Mouse (Mus musculus) midbrain, postnatal 0 days (tissue): Measurements from ENCODE around the gene Card14. TPM values are rescaled to one million over a fixed set of nuclear protein-coding genes. Genes with fewer than 3 reads are reported as not detected.

Experiments used
- ATAC-seq: fragments of 200-750 bp; cut with Nextera tagmentation; 2 replicates; pipeline ENCODE4 v1.8.0; 2017; ENCODE audit warnings: moderate number of reproducible peaks, mild to moderate bottlenecking, moderate TSS enrichment, moderate library complexity; ENCODE audit not compliant: low FRiP score
- DNase-seq: peaks from one replicate; pipeline ENCODE4 v3.0.0-alpha.2; 2015; ENCODE audit warnings: low spot score
- H3K27ac ChIP-seq: fragments of 300-500 bp; sonication (generic); 2 replicates; pipeline ENCODE4 v1.5.1; 2014; ENCODE audit warnings: low read depth, mild to moderate bottlenecking, low read length, mixed read lengths
- H3K27me3 ChIP-seq: fragments of 300-500 bp; sonication (generic); 2 replicates; pipeline ENCODE4 v1.6.1; 2014; ENCODE audit warnings: low read length, control low read depth, mixed read lengths; ENCODE audit not compliant: insufficient read depth
- H3K36me3 ChIP-seq: fragments of 300-500 bp; sonication (generic); 2 replicates; pipeline ENCODE4 v1.6.1; 2014; ENCODE audit warnings: low read length, control low read depth, mixed read lengths; ENCODE audit not compliant: insufficient read depth
- H3K4me1 ChIP-seq: fragments of 300-500 bp; sonication (generic); 2 replicates; pipeline ENCODE4 v1.6.1; 2014; ENCODE audit warnings: mild to moderate bottlenecking, control low read depth, antibody characterized with exemption, low read length, mixed read lengths; ENCODE audit not compliant: insufficient read depth
- H3K4me2 ChIP-seq: fragments of 300-500 bp; sonication (generic); 2 replicates; pipeline ENCODE4 v1.6.1; 2014; ENCODE audit warnings: low read depth, mild to moderate bottlenecking, low read length, mixed read lengths; ENCODE audit not compliant: poor library complexity, severe bottlenecking
- H3K4me3 ChIP-seq: fragments of 300-500 bp; sonication (generic); 2 replicates; pipeline ENCODE4 v1.5.1; 2014; ENCODE audit warnings: low read depth, mild to moderate bottlenecking, low read length, moderate library complexity
- H3K9ac ChIP-seq: fragments of 300-500 bp; sonication (generic); replicated peaks from 2 replicates; pipeline ENCODE4 v1.6.1; 2014; ENCODE audit warnings: mild to moderate bottlenecking, low read length, moderate library complexity, mixed read lengths; ENCODE audit not compliant: poor library complexity, severe bottlenecking
- H3K9me3 ChIP-seq: fragments of 300-500 bp; sonication (generic); 2 replicates; pipeline ENCODE4 v1.6.1; 2016; ENCODE audit warnings: low read length, control low read depth
- CTCF ChIP-seq: IDR thresholded peaks from 2 replicates; pipeline ENCODE4 v1.5.1; 2016; ENCODE audit warnings: antibody characterized with exemption, mild to moderate bottlenecking
- WGBS: fragments of 180-500 bp; shearing (Covaris S2); extraction: QIAGEN DNeasy Blood & Tissue Kit; methylation state at CpG from one replicate; pipeline ENCODE4 v1.1.7; 2014; 5-methylcytosine and 5-hydroxymethylcytosine counted together
- polyA plus RNA-seq: library from polyadenylated mRNA; unstranded; fragments of >200 nt; fragmentation: Nextera tagmentation; extraction: Ambion mirVana; gene quantifications from 2 replicates; pipeline ENCODE4 v1.2.1, GENCODE M21; 2015
- total RNA-seq: library from RNA; depleted of rRNA; stranded (reverse); fragments of >200 nt; gene quantifications from 2 replicates; pipeline ENCODE4 v1.2.3, GENCODE M21; 2014

Card14 gene
- total and polyA plus RNA-seq, 2 experiments from 2014 or later, result 0.59 to 0.77 TPM

GRCm38 (mm10) chr11:119390271-119391231, 83.0 kb downstream of the Card14 start:
- Histone ChIP-seq H3K9me3 (no peaks in the 10 kb centered on the region), H3K9ac (peak overlapping the region; percentile 50; the same call in 1 of the 2 replicates), H3K36me3 (no peaks in the 10 kb centered on the region), H3K4me3 (peak overlapping the region; percentile 50), H3K27me3 (peaks cover 60% of the 10 kb centered on the region), H3K27ac (peak overlapping the region; percentile 51), H3K4me2 (peak overlapping the region; percentile 95), H3K4me1 (peaks cover 4% of the 10 kb centered on the region; the same call in 1 of the 2 replicates)
- no peak for TF ChIP-seq CTCF
- ATAC-seq, result peak; percentile 56
- WGBS, result 3% methylated on average over 53 of the region's 53 CpGs
- peak; percentile 19 for DNase-seq

GRCm38 (mm10) chr11:119391386-119392000, 83.9 kb downstream of the Card14 start:
- 41% methylated on average over 7 of the region's 7 CpGs for WGBS
- Histone ChIP-seq H3K9me3 (no peaks in the 10 kb centered on the region), H3K27me3 (peaks cover 64% of the 10 kb centered on the region), H3K4me3 (no peak overlapping the region), H3K36me3 (no peaks in the 10 kb centered on the region), H3K27ac (no peak overlapping the region), H3K4me1 (peaks cover 4% of the 10 kb centered on the region; the same call in 1 of the 2 replicates), H3K4me2 (no peak overlapping the region), H3K9ac (no peak overlapping the region)
- TF ChIP-seq CTCF, result no peak
- DNase-seq (no peak), ATAC-seq (no peak)

GRCm38 (mm10) chr11:119392001-119392614, 84.5 kb downstream of the Card14 start:
- no peaks in the 10 kb centered on the region for H3K9me3 ChIP-seq
- H3K9ac ChIP-seq, result no peak overlapping the region
- no peak for TF ChIP-seq CTCF
- H3K4me1 ChIP-seq, result peaks cover 4% of the 10 kb centered on the region; the same call in 1 of the 2 replicates
- WGBS, result 7% methylated on average over 11 of the region's 12 CpGs
- H3K27me3 ChIP-seq, result peaks cover 66% of the 10 kb centered on the region
- no peak overlapping the region for H3K4me2 ChIP-seq
- DNase-seq, result no peak
- ATAC-seq, result no peak
- H3K4me3 ChIP-seq, result no peak overlapping the region
- no peak overlapping the region for H3K27ac ChIP-seq
- H3K36me3 ChIP-seq, result no peaks in the 10 kb centered on the region

- H3K9ac ChIP-seq, result no peak within 1 kb of the TSS
- peak within 1 kb of the TSS; percentile 48 for H3K4me2 ChIP-seq
- H3K27ac ChIP-seq, result no peak within 1 kb of the TSS
Measured at GRCm38 (mm10) chr11:119392800-119393482, 85.4 kb downstream of the Card14 start, which contains the start of gene Rnf213. Rnf213 (plus strand) TSS chr11:119393100.

GRCm38 (mm10) chr11:119393483-119393804, 85.9 kb downstream of the Card14 start:
- WGBS, result 24% methylated on average over 7 of the region's 7 CpGs
- Histone ChIP-seq H3K9ac (no peak overlapping the region), H3K4me3 (peak overlapping the region; percentile 34), H3K4me1 (peaks cover 4% of the 10 kb centered on the region; the same call in 1 of the 2 replicates), H3K36me3 (no peaks in the 10 kb centered on the region), H3K4me2 (peak overlapping the region; percentile 48), H3K27ac (no peak overlapping the region), H3K9me3 (no peaks in the 10 kb centered on the region), H3K27me3 (peaks cover 61% of the 10 kb centered on the region)
- no peak for ATAC-seq
- no peak for TF ChIP-seq CTCF
- DNase-seq, result no peak

More at GRCm38 (mm10) chr11:119392800-119393482, 85.4 kb downstream of the Card14 start, which contains the start of gene Rnf213:
- no peaks in the 10 kb centered on the region for H3K36me3 ChIP-seq
- peak within 1 kb of the TSS; percentile 34 for H3K4me3 ChIP-seq
- ATAC-seq (no peak; the same call in 1 of the 2 replicates), DNase-seq (no peak)
- peak; percentile 28; the same call in 1 of the 2 replicates for TF ChIP-seq CTCF
- WGBS, result 2% methylated on average over 19 of the region's 19 CpGs
- H3K27me3 ChIP-seq, result peaks cover 63% of the 10 kb centered on the region
- no peaks in the 10 kb centered on the region for H3K9me3 ChIP-seq
- H3K4me1 ChIP-seq, result peaks cover 4% of the 10 kb centered on the region; the same call in 1 of the 2 replicates
